Mouse (Mus musculus) cerebellum, postnatal 4 days (tissue): ENCODE results near the gene Trim11.

Experiments used
- DNase-seq, 2 experiments: peaks; one replicate each; pipeline ENCODE4 v3.0.0; 2022; ENCODE audit warnings: low spot score in 2 of 2, mixed read lengths in 1 of 2

Trim11 gene

GRCm38 (mm10) chr11:58978027-58978705, at the start of gene Trim11:
TSS of gene Trim11 (plus strand) at chr11:58978093.
- peak in 1 of 2 experiments; percentile 51 for DNase-seq

- DNase-seq: no peak
Observed at GRCm38 (mm10) chr11:58929055-58929454, 48.8 kb upstream of the Trim11 start.

- DNase-seq: no peak
Observed at GRCm38 (mm10) chr11:58929641-58930040, 48.3 kb upstream of the Trim11 start.

- no peak for DNase-seq
Observed at GRCm38 (mm10) chr11:58930254-58930653, 47.6 kb upstream of the Trim11 start.

- DNase-seq: no peak
Observed at GRCm38 (mm10) chr11:58931576-58931975, 46.3 kb upstream of the Trim11 start.

- DNase-seq: no peak
Observed at GRCm38 (mm10) chr11:58937909-58938308, 40.0 kb upstream of the Trim11 start.

- peak; percentile 82 to 89 for DNase-seq
Observed at GRCm38 (mm10) chr11:58938322-58939087, 39.4 kb upstream of the Trim11 start, which contains the start of gene Rnf187. TSS of gene Rnf187 (minus strand) at chr11:58938916.

- DNase-seq: no peak
Observed at GRCm38 (mm10) chr11:58939088-58939439, 38.8 kb upstream of the Trim11 start.

- DNase-seq: no peak
Observed at GRCm38 (mm10) chr11:58944136-58944535, 33.8 kb upstream of the Trim11 start.

GRCm38 (mm10) chr11:58947306-58947705, 30.6 kb upstream of the Trim11 start:
- DNase-seq: no peak

- DNase-seq: peak in 1 of 2 experiments; percentile 59
Observed at GRCm38 (mm10) chr11:58947798-58948528, 29.9 kb upstream of the Trim11 start.

- peak; percentile 54 to 70 for DNase-seq
Observed at GRCm38 (mm10) chr11:58948542-58949479, 29.1 kb upstream of the Trim11 start, which contains the start of gene Hist3h2ba. TSS of gene Hist3h2ba (plus strand) at chr11:58948920.

- peak in 1 of 2 experiments; percentile 64 for DNase-seq
Observed at GRCm38 (mm10) chr11:58949480-58950431, 28.1 kb upstream of the Trim11 start.

GRCm38 (mm10) chr11:58951210-58951609, 26.7 kb upstream of the Trim11 start:
- no peak for DNase-seq

- DNase-seq: peak in 1 of 2 experiments; percentile 46
Observed at GRCm38 (mm10) chr11:58953351-58954169, 24.3 kb upstream of the Trim11 start.

- peak in 1 of 2 experiments; percentile 70 for DNase-seq
Observed at GRCm38 (mm10) chr11:58954170-58954419, 23.8 kb upstream of the Trim11 start.

- peak; percentile 77 to 85 for DNase-seq
Observed at GRCm38 (mm10) chr11:58954420-58955142, 23.3 kb upstream of the Trim11 start, which contains the start of the genes Hist3h2a and Trim17. TSS of gene Hist3h2a (plus strand) at chr11:58954685. TSS of gene Trim17 (plus strand) at chr11:58954685.

- no peak for DNase-seq
Observed at GRCm38 (mm10) chr11:58955143-58955867, 22.6 kb upstream of the Trim11 start.
